Mouse (Mus musculus) activated CD4-positive, CD25-positive, alpha-beta regulatory T cell (primary cell): ENCODE measurements around the gene Slc17a7. TPM values are rescaled to one million over a fixed set of nuclear protein-coding genes. Genes with fewer than 3 reads are reported as not detected.

Experiments
- polyA plus RNA-seq, 2 experiments: library from polyadenylated mRNA; unstranded; fragments of 100-300 nt; shearing (Covaris generic); gene quantifications; one replicate each; pipeline ENCODE4 v1.2.1; 2017

Gene Slc17a7
- under 1 TPM; 0.45 to 0.72 TPM for polyA plus RNA-seq

GRCm38 (mm10) chr7:45163735-45164490, at the start of gene Slc17a7:
TSS of gene Slc17a7 (plus strand) at chr7:45163949.

GRCm38 (mm10) chr7:45124224-45125143, 39.3 kb upstream of the Slc17a7 start, which contains the start of gene Rps11:
TSS of gene Rps11 (minus strand) at chr7:45124439.

GRCm38 (mm10) chr7:45128624-45129246, 35.0 kb upstream of the Slc17a7 start, which contains the start of gene Rpl13a:
TSS of gene Rpl13a (minus strand) at chr7:45128761.

GRCm38 (mm10) chr7:45135993-45136567, 27.7 kb upstream of the Slc17a7 start, which contains the start of the genes Gm45713 and Flt3l:
TSS of gene Gm45713 (minus strand) at chr7:45136231.
TSS of gene Flt3l (minus strand) at chr7:45136432.

GRCm38 (mm10) chr7:45154096-45154992, 9.4 kb upstream of the Slc17a7 start, which contains the start of the genes Pih1d1 and Aldh16a1:
TSS of gene Pih1d1 (plus strand) at chr7:45154303.
TSS of gene Aldh16a1 (minus strand) at chr7:45154584.

GRCm38 (mm10) chr7:45179469-45179868, 15.7 kb downstream of the Slc17a7 start, which contains the start of gene Gfy:
TSS of gene Gfy (minus strand) at chr7:45179569.

GRCm38 (mm10) chr7:45180896-45181477, 17.2 kb downstream of the Slc17a7 start, which contains the start of gene Pth2:
TSS of gene Pth2 (plus strand) at chr7:45180995.

GRCm38 (mm10) chr7:45204380-45205143, 40.8 kb downstream of the Slc17a7 start, which contains the start of gene Ccdc155:
TSS of gene Ccdc155 (minus strand) at chr7:45204892.

GRCm38 (mm10) chr7:45211851-45212251, 48.1 kb downstream of the Slc17a7 start, which contains the start of gene Dkkl1:
TSS of gene Dkkl1 (minus strand) at chr7:45212147.

GRCm38 (mm10) chr7:45215673-45216441, 52.1 kb downstream of the Slc17a7 start, which contains the start of gene Tead2:
TSS of gene Tead2 (plus strand) at chr7:45215753.

Other genes starting within 250 kb of the Slc17a7 start
- 10 to 100 TPM; 49.1 to 61.7 TPM for gene Ap2a1, start 234.5 kb upstream of the Slc17a7 start, polyA plus RNA-seq
- gene Tsks, start 220.7 kb upstream of the Slc17a7 start, polyA plus RNA-seq: under 1 TPM; 0.14 to 0.18 TPM
- under 1 TPM; 0.28 to 0.44 TPM for gene Cpt1c, start 189.1 kb upstream of the Slc17a7 start, polyA plus RNA-seq
- gene Prmt1, start 177.4 kb upstream of the Slc17a7 start, polyA plus RNA-seq: 100 to 1,000 TPM; 138 to 219 TPM
- gene Irf3, start 166.3 kb upstream of the Slc17a7 start, polyA plus RNA-seq: 100 to 1,000 TPM; 173 to 194 TPM
- 10 to 100 TPM; 24.3 to 26.9 TPM for gene Bcl2l12, start 165.2 kb upstream of the Slc17a7 start, polyA plus RNA-seq
- gene Scaf1, start 147.6 kb upstream of the Slc17a7 start, polyA plus RNA-seq: 10 to 100 TPM; 30.1 to 38.3 TPM
- gene Rras, start 146.0 kb upstream of the Slc17a7 start, polyA plus RNA-seq: 10 to 100 TPM; 21.5 to 34.7 TPM
- 1 to 10 TPM; 3.3 to 6.1 TPM for gene Prr12, start 111.1 kb upstream of the Slc17a7 start, polyA plus RNA-seq
- 100 to 1,000 TPM; 130 to 137 TPM for gene Nosip, start 101.5 kb upstream of the Slc17a7 start, polyA plus RNA-seq
- gene Prrg2, start 101.3 kb upstream of the Slc17a7 start, polyA plus RNA-seq: 1 to 10 TPM; 1.9 to 2.7 TPM
- gene Rcn3, start 71.7 kb upstream of the Slc17a7 start, polyA plus RNA-seq: 10 to 100 TPM in 1 of 2 experiments, 1 to 10 TPM in 1; 5.2 to 16.8 TPM
- 10 to 100 TPM in 1 of 2 experiments, 1 to 10 TPM in 1; 1.6 to 18.5 TPM for gene Fcgrt, start 60.1 kb upstream of the Slc17a7 start, polyA plus RNA-seq
- 1,000 to 10,000 TPM; 2,309 to 3,648 TPM for gene Rps11, start 39.5 kb upstream of the Slc17a7 start, polyA plus RNA-seq
- gene Rpl13a, start 35.2 kb upstream of the Slc17a7 start, polyA plus RNA-seq: 1,000 to 10,000 TPM; 2,307 to 3,859 TPM
- gene Gm45713, start 27.7 kb upstream of the Slc17a7 start, polyA plus RNA-seq: not detected
- 100 to 1,000 TPM; 263 to 410 TPM for gene Flt3l, start 27.5 kb upstream of the Slc17a7 start, polyA plus RNA-seq
- 10 to 100 TPM; 57.0 to 66.8 TPM for gene Pih1d1, start 9.6 kb upstream of the Slc17a7 start, polyA plus RNA-seq
- gene Aldh16a1, start 9.4 kb upstream of the Slc17a7 start, polyA plus RNA-seq: 10 to 100 TPM; 41.4 to 60.4 TPM
- gene Gfy, start 15.6 kb downstream of the Slc17a7 start, polyA plus RNA-seq: not detected
- gene Pth2, start 17.0 kb downstream of the Slc17a7 start, polyA plus RNA-seq: not detected
- under 1 TPM; 0.07 to 0.10 TPM for gene Ccdc155, start 40.9 kb downstream of the Slc17a7 start, polyA plus RNA-seq
- gene Dkkl1, start 48.2 kb downstream of the Slc17a7 start, polyA plus RNA-seq: 10 to 100 TPM in 1 of 2 experiments, 1 to 10 TPM in 1; 9.8 to 26.8 TPM
- gene Tead2, start 51.8 kb downstream of the Slc17a7 start, polyA plus RNA-seq: 1 to 10 TPM; 2.6 to 4.0 TPM
- gene Cd37, start 75.2 kb downstream of the Slc17a7 start, polyA plus RNA-seq: 100 to 1,000 TPM; 461 to 714 TPM
- under 1 TPM in 1 of 2 experiments, not detected in 1; 0.20 TPM for gene Slc6a16, start 77.1 kb downstream of the Slc17a7 start, polyA plus RNA-seq
- under 1 TPM in 1 of 2 experiments, not detected in 1; 0.28 TPM for gene Slc6a21, start 113.6 kb downstream of the Slc17a7 start, polyA plus RNA-seq
- 10 to 100 TPM; 12.2 to 16.1 TPM for gene Trpm4, start 169.8 kb downstream of the Slc17a7 start, polyA plus RNA-seq
- gene Hrc, start 171.3 kb downstream of the Slc17a7 start, polyA plus RNA-seq: not detected
- gene Ppfia3, start 203.1 kb downstream of the Slc17a7 start, polyA plus RNA-seq: under 1 TPM; 0.12 to 0.16 TPM
- gene Lin7b, start 206.6 kb downstream of the Slc17a7 start, polyA plus RNA-seq: under 1 TPM in 1 of 2 experiments, not detected in 1; 0.35 TPM
- gene Snrnp70, start 231.8 kb downstream of the Slc17a7 start, polyA plus RNA-seq: 100 to 1,000 TPM; 204 to 218 TPM
- not detected for gene Kcna7, start 241.7 kb downstream of the Slc17a7 start, polyA plus RNA-seq
- 1 to 10 TPM; 1.2 to 1.4 TPM for gene Ntf5, start 249.7 kb downstream of the Slc17a7 start, polyA plus RNA-seq